Mouse (Mus musculus): Measurements from ENCODE around the gene Slc6a6. TPM values are rescaled to one million over a fixed set of nuclear protein-coding genes. Genes with fewer than 3 reads are reported as not detected.

The Slc6a6 gene
- polyA plus RNA-seq, 1 experiment from 2014 or later: 35.3 TPM

GRCm38 (mm10) chr6:91694610-91695009, 10.8 kb downstream of the Slc6a6 start:
- WGBS: 70% methylated on average over 7 of the region's 7 CpGs
- no peaks in the 10 kb centered on the region for H3K27me3 ChIP-seq (ENCODE audit: control insufficient read depth, insufficient read depth, low read length)
- H3K4me3 ChIP-seq (ENCODE audit: low read depth, low read length): no peak overlapping the region
- ATAC-seq (replicated peaks; ENCODE audit: insufficient number of reproducible peaks, low FRiP score, low TSS enrichment, low read depth) (no peak), DNase-seq (ENCODE audit: low spot score) (no peak)
- no peak overlapping the region for H3K27ac ChIP-seq (replicated peaks; ENCODE audit: low read depth, low read length)
- no peak overlapping the region for H3K9ac ChIP-seq (replicated peaks; ENCODE audit: low read length)
- no peaks in the 10 kb centered on the region for H3K9me3 ChIP-seq (replicated peaks; ENCODE audit: control insufficient read depth, low read length)
- H3K4me2 ChIP-seq (ENCODE audit: low read depth, low read length): no peak overlapping the region
- H3K36me3 ChIP-seq (replicated peaks; ENCODE audit: control insufficient read depth, insufficient read depth, low read depth, low read length): no peaks in the 10 kb centered on the region; the same call in 1 of the 2 replicates
- H3K4me1 ChIP-seq (ENCODE audit: control insufficient read depth, insufficient read depth, low read length): no peaks in the 10 kb centered on the region

GRCm38 (mm10) chr6:91698831-91699230, 15.0 kb downstream of the Slc6a6 start:
- H3K9me3 ChIP-seq (replicated peaks; ENCODE audit: control insufficient read depth, low read length): no peaks in the 10 kb centered on the region
- H3K4me1 ChIP-seq (ENCODE audit: control insufficient read depth, insufficient read depth, low read length): no peaks in the 10 kb centered on the region
- H3K27me3 ChIP-seq (ENCODE audit: control insufficient read depth, insufficient read depth, low read length): no peaks in the 10 kb centered on the region
- no peak overlapping the region for H3K9ac ChIP-seq (replicated peaks; ENCODE audit: low read length)
- 81% methylated on average over 1 of the region's 1 CpGs for WGBS
- no peak overlapping the region for H3K4me2 ChIP-seq (ENCODE audit: low read depth, low read length)
- H3K27ac ChIP-seq (replicated peaks; ENCODE audit: low read depth, low read length): no peak overlapping the region
- DNase-seq (ENCODE audit: low spot score): no peak
- peak; percentile 35; the same call in 1 of the 2 replicates for ATAC-seq (replicated peaks; ENCODE audit: insufficient number of reproducible peaks, low FRiP score, low TSS enrichment, low read depth)
- no peaks in the 10 kb centered on the region for H3K36me3 ChIP-seq (replicated peaks; ENCODE audit: control insufficient read depth, insufficient read depth, low read depth, low read length)
- no peak overlapping the region for H3K4me3 ChIP-seq (ENCODE audit: low read depth, low read length)

- H3K4me2 ChIP-seq (ENCODE audit: low read depth, low read length): no peak overlapping the region
- WGBS: 83% methylated on average over 4 of the region's 4 CpGs
- H3K27ac ChIP-seq (replicated peaks; ENCODE audit: low read depth, low read length): no peak overlapping the region
- H3K9ac ChIP-seq (replicated peaks; ENCODE audit: low read length): no peak overlapping the region
- H3K36me3 ChIP-seq (replicated peaks; ENCODE audit: control insufficient read depth, insufficient read depth, low read depth, low read length): no peaks in the 10 kb centered on the region
- H3K27me3 ChIP-seq (ENCODE audit: control insufficient read depth, insufficient read depth, low read length): no peaks in the 10 kb centered on the region
- H3K4me3 ChIP-seq (ENCODE audit: low read depth, low read length): no peak overlapping the region
- ATAC-seq (replicated peaks; ENCODE audit: insufficient number of reproducible peaks, low FRiP score, low TSS enrichment, low read depth) (no peak), DNase-seq (ENCODE audit: low spot score) (no peak)
- no peaks in the 10 kb centered on the region for H3K4me1 ChIP-seq (ENCODE audit: control insufficient read depth, insufficient read depth, low read length)
- H3K9me3 ChIP-seq (replicated peaks; ENCODE audit: control insufficient read depth, low read length): no peaks in the 10 kb centered on the region
Observed at GRCm38 (mm10) chr6:91699482-91700200, 15.8 kb downstream of the Slc6a6 start.

GRCm38 (mm10) chr6:91700823-91701621, 17.2 kb downstream of the Slc6a6 start:
- Histone ChIP-seq H3K4me1 (ENCODE audit: control insufficient read depth, insufficient read depth, low read length) (no peaks in the 10 kb centered on the region), H3K9ac (replicated peaks; ENCODE audit: low read length) (no peak overlapping the region), H3K27me3 (ENCODE audit: control insufficient read depth, insufficient read depth, low read length) (no peaks in the 10 kb centered on the region), H3K27ac (replicated peaks; ENCODE audit: low read depth, low read length) (no peak overlapping the region), H3K36me3 (replicated peaks; ENCODE audit: control insufficient read depth, insufficient read depth, low read depth, low read length) (no peaks in the 10 kb centered on the region), H3K4me3 (ENCODE audit: low read depth, low read length) (no peak overlapping the region), H3K4me2 (ENCODE audit: low read depth, low read length) (no peak overlapping the region), H3K9me3 (replicated peaks; ENCODE audit: control insufficient read depth, low read length) (no peaks in the 10 kb centered on the region)
- no peak for ATAC-seq (replicated peaks; ENCODE audit: insufficient number of reproducible peaks, low FRiP score, low TSS enrichment, low read depth)
- DNase-seq (ENCODE audit: low spot score): no peak
- WGBS: 83% methylated on average over 11 of the region's 11 CpGs

- Histone ChIP-seq H3K4me1 (ENCODE audit: control insufficient read depth, insufficient read depth, low read length) (no peaks in the 10 kb centered on the region), H3K27me3 (ENCODE audit: control insufficient read depth, insufficient read depth, low read length) (no peaks in the 10 kb centered on the region), H3K4me3 (ENCODE audit: low read depth, low read length) (no peak overlapping the region), H3K4me2 (ENCODE audit: low read depth, low read length) (no peak overlapping the region), H3K9ac (replicated peaks; ENCODE audit: low read length) (no peak overlapping the region), H3K36me3 (replicated peaks; ENCODE audit: control insufficient read depth, insufficient read depth, low read depth, low read length) (no peaks in the 10 kb centered on the region; the same call in 1 of the 2 replicates), H3K27ac (replicated peaks; ENCODE audit: low read depth, low read length) (no peak overlapping the region), H3K9me3 (replicated peaks; ENCODE audit: control insufficient read depth, low read length) (no peaks in the 10 kb centered on the region)
- DNase-seq (ENCODE audit: low spot score): no peak
- no peak for ATAC-seq (replicated peaks; ENCODE audit: insufficient number of reproducible peaks, low FRiP score, low TSS enrichment, low read depth)
- 84% methylated on average over 2 of the region's 2 CpGs for WGBS
Observed at GRCm38 (mm10) chr6:91703459-91703858, 19.6 kb downstream of the Slc6a6 start.

- Histone ChIP-seq H3K36me3 (replicated peaks; ENCODE audit: control insufficient read depth, insufficient read depth, low read depth, low read length) (no peaks in the 10 kb centered on the region; the same call in 1 of the 2 replicates), H3K27ac (replicated peaks; ENCODE audit: low read depth, low read length) (no peak overlapping the region), H3K4me2 (ENCODE audit: low read depth, low read length) (no peak overlapping the region), H3K9me3 (replicated peaks; ENCODE audit: control insufficient read depth, low read length) (no peaks in the 10 kb centered on the region), H3K27me3 (ENCODE audit: control insufficient read depth, insufficient read depth, low read length) (no peaks in the 10 kb centered on the region), H3K4me3 (ENCODE audit: low read depth, low read length) (no peak overlapping the region), H3K4me1 (ENCODE audit: control insufficient read depth, insufficient read depth, low read length) (no peaks in the 10 kb centered on the region), H3K9ac (replicated peaks; ENCODE audit: low read length) (no peak overlapping the region)
- 83% methylated on average over 1 of the region's 1 CpGs for WGBS
- ATAC-seq (replicated peaks; ENCODE audit: insufficient number of reproducible peaks, low FRiP score, low TSS enrichment, low read depth) (no peak), DNase-seq (ENCODE audit: low spot score) (no peak)
Observed at GRCm38 (mm10) chr6:91704446-91704845, 20.6 kb downstream of the Slc6a6 start.

GRCm38 (mm10) chr6:91705651-91706050, 21.8 kb downstream of the Slc6a6 start:
- Histone ChIP-seq H3K4me2 (ENCODE audit: low read depth, low read length) (no peak overlapping the region), H3K36me3 (replicated peaks; ENCODE audit: control insufficient read depth, insufficient read depth, low read depth, low read length) (no peaks in the 10 kb centered on the region; the same call in 1 of the 2 replicates), H3K9me3 (replicated peaks; ENCODE audit: control insufficient read depth, low read length) (no peaks in the 10 kb centered on the region), H3K4me1 (ENCODE audit: control insufficient read depth, insufficient read depth, low read length) (no peaks in the 10 kb centered on the region), H3K27me3 (ENCODE audit: control insufficient read depth, insufficient read depth, low read length) (no peaks in the 10 kb centered on the region), H3K9ac (replicated peaks; ENCODE audit: low read length) (no peak overlapping the region), H3K4me3 (ENCODE audit: low read depth, low read length) (no peak overlapping the region), H3K27ac (replicated peaks; ENCODE audit: low read depth, low read length) (no peak overlapping the region)
- WGBS: 58% methylated on average over 4 of the region's 4 CpGs
- DNase-seq (ENCODE audit: low spot score) (no peak), ATAC-seq (replicated peaks; ENCODE audit: insufficient number of reproducible peaks, low FRiP score, low TSS enrichment, low read depth) (no peak)
